Mouse (Mus musculus): ENCODE measurements around the gene Celf6.
A peak's percentile ranks its signal among the peaks of the same experiment; 100 is the strongest.

Gene Celf6

GRCm38 (mm10) chr9:59577844-59578504, at the start of gene Celf6:
TSS of gene Celf6 (plus strand) at chr9:59577917.
- DNase-seq: peak; percentile 42 to 53

DNA sequence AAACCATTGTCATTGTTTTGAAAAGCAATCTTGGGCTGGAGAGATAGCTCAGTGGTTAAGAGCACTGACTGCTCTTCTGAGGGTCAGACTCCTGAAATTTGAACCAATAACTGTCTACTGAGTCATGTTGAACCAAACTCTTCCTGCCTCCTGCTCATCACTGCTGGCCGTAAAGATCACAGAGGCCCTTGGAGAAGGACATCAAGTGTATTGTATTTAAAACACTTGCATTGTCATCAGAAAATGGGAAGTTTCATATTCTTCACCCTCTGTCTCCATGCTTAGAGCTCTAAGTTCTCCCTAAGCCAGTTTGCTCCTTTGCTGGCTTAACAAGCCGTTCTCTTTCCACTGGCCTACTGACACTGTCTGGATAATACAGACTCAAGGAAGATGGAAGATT, 49.4 kb upstream of the Celf6 start:
- no peak for DNase-seq

- DNase-seq: no peak
These were observed 46.1 kb upstream of the Celf6 start for GRCm38 (mm10) chr9:59531645-59532044.

GRCm38 (mm10) chr9:59533422-59533821, 44.3 kb upstream of the Celf6 start:
- DNase-seq: no peak

DNA sequence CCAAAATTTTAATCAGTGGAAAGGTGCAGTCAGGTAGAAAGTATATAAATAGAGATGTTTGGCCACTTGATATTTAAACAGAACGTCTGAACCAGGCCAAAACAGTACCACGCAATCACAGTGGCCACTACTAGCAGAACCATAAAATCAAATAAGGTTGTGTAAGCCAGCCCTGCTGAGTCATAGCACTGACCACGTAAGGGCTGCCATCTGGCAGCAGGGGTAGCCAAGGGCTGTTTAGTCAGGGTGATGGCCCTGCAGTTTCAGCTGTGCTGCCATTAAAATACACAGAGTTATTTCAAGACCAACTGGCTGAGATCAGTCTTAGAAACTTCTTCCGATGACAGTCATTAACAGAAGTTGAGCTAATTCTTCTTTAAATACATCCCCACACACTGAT, 43.8 kb upstream of the Celf6 start:
- no peak for DNase-seq

DNA sequence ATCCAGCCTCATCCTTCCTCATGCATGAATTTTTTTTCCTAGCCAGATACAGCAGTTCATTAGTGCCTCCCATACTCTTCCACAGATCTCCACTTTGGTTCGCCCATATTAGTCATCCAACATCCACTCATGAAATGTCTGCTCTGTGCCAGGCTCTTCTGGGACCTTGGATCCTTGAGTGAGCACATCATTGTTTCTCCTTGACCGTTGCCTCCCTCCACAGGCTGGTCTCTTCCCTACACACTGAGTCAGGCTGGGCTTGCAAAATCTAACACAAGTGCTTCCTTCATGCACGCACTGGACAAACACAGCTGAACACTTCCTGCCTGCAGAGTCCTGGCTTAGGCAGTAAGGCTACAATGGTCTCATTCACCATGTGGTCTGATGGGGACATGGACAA, 40.1 kb upstream of the Celf6 start:
- DNase-seq: no peak

DNA sequence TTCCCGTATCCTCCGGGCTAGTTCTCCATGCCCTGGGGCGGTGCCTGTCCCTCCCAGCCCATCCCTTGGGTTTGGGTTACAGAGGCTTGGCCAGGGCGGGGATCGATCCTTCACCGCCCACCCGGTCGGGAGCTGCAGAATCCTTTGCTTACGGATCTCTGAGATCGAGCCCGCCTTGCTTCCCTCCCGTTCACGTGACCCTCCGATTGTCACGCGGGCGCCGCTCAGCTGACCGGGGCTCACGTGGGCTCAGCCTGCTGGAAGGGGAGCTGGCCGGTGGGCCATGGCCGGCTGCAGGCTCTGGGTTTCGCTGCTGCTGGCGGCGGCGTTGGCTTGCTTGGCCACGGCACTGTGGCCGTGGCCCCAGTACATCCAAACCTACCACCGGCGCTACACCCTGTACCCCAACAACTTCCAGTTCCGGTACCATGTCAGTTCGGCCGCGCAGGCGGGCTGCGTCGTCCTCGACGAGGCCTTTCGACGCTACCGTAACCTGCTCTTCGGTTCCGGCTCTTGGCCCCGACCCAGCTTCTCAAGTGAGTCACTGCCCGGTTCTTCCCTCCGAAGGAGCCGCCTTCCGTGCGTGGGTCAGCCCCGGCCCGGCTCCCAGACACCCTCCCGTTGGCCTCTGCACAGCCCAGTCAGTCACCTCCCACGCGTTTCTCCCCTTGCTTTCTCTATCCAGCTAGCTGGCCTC, 38.1 kb upstream of the Celf6 start, which contains the start of the genes Hexa and Tmem202:
TSS of gene Hexa (plus strand) at position 100 of the 697 bp plus-strand sequence.
TSS of gene Tmem202 (minus strand) at position 407 of the 697 bp plus-strand sequence.
- peak; percentile 63 to 67 for DNase-seq

- no peak for DNase-seq
These were observed 36.1 kb upstream of the Celf6 start for GRCm38 (mm10) chr9:59541617-59542016.

- no peak for DNase-seq
These were observed 34.9 kb upstream of the Celf6 start for GRCm38 (mm10) chr9:59542766-59543324.

GRCm38 (mm10) chr9:59544739-59545138, 33.0 kb upstream of the Celf6 start:
- DNase-seq: no peak

GRCm38 (mm10) chr9:59547869-59548268, 29.8 kb upstream of the Celf6 start:
- DNase-seq: no peak

DNA sequence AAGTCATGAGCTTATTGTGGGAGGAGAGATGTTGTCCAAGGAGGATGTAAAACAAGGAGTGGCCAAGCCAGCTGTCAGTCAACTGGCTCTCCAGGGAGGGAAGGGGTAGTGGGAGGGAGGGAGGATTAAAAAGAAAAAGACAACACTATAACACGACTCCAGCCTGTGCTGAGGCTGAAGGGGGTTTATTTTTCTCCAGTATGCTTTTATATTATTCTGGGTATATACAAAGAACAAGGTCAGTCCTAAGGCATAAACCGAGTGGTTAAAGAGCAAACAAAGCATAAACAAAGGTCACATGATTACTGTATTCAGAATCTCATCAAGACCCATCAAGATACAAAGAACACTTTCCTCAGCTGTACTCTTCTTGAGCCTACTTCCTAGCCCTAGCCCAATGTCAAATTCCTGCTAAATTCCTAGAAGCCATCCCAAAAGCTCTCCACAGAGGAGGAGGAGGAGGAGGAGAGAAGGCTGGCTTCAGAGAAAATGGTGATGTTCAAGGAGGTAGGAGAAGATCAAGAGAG, 28.7 kb upstream of the Celf6 start:
- no peak for DNase-seq

DNA sequence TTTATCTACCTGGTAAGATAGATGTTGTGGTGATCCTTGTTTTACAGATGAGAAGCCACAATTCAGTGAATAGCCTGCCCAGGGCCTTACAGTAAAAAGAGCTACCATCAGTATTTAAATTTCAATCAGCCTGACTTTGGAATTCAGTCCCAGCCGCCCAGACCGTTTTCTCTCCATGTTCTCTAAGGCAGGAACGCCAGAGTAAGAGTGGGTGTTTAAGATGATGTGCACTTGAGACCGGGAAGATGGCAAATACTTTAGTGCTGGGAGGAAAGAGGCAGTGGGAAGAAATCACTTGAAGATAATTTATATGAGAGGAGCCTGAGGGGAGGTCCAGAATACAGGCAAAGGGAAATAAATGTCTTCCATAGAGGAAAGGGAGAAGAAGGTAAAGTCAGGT, 27.6 kb upstream of the Celf6 start:
- no peak for DNase-seq

DNA sequence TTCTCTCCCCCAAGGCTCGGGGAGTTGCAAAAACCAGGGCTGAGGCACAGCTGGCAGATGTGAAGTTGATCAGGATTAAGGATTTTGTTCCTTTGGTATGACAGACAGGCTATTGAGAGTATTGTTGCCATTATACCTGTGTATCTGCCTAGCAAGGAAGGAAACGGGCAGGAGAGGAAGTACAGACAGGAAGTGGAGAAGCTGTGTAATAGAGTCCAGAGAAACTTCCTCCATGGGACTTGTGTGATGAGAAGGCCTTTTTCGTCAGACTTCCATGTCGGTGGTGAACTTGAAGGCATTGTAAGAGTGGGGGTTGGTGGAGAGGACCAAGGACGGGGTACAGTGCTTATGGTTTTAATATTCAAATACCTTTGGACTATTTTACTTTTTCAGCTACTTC, 26.7 kb upstream of the Celf6 start:
- DNase-seq: no peak

- DNase-seq: peak in 1 of 2 experiments; percentile 17
These were observed 26.1 kb upstream of the Celf6 start for GRCm38 (mm10) chr9:59551620-59552031.

- DNase-seq: no peak
These were observed 25.1 kb upstream of the Celf6 start for GRCm38 (mm10) chr9:59552610-59553009.

GRCm38 (mm10) chr9:59553719-59554118, 24.0 kb upstream of the Celf6 start:
- DNase-seq: no peak

DNA sequence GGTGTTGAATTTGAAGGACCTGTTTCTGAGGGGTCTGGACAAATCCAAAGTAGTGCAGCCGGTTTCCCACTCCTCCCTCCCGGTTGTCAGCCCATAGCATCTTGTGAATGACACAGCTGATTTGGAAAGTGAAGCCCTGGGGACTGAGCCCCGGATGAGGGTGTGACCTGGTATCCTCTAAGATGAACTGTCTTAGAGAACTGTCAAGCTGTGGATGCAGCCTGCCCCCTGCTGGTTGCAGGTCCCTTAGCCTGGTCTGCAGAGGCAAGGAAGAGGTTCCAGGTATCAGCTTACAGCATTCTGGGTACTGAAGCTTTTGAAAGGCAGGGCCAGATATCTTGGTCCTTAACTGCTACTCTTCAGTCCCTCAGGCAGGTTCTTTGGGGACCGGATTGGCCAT, 12.1 kb upstream of the Celf6 start:
- peak; percentile 55 to 77 for DNase-seq

DNA sequence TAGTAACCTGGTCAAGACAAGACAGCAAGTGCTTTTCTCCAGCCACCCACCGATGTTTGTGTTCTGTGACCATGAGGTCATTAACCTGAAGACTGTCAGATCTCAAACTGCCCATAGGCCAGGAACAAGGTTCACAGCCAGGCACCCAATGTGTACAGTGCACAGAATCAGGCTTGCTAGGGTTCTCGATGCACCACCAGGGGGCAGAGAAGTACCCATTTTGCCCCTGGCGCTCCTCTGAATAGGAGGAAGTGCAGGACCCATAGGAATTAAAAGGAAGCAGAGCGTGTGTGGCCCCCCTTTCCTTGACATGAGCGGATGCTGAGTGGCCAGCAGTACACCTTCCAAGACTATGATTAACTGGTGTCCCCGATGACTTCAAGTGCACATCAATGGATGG, 10.6 kb upstream of the Celf6 start:
- peak; percentile 39 to 68 for DNase-seq

GRCm38 (mm10) chr9:59571852-59572251, 5.9 kb upstream of the Celf6 start:
- no peak for DNase-seq

DNA sequence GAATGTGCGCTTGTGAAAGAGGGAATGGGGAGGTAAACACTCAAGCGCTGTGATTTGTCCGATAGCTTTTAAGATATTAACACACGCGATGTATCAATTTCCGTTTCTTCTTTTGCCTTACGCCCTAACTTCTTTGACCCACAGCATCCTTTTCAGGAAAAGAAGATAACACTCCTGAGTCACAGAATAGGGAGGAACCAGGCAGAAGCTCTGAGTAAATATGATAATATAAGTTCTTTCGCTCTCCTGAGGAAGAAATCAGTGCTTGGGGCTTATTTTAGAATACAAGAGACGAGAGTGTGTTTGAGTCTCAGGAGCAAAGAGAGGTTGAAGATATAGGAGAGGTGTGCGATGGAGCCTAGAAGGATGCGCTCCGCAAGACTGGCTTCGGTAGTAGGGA, 316 bp upstream of the Celf6 start:
- DNase-seq: no peak

DNA sequence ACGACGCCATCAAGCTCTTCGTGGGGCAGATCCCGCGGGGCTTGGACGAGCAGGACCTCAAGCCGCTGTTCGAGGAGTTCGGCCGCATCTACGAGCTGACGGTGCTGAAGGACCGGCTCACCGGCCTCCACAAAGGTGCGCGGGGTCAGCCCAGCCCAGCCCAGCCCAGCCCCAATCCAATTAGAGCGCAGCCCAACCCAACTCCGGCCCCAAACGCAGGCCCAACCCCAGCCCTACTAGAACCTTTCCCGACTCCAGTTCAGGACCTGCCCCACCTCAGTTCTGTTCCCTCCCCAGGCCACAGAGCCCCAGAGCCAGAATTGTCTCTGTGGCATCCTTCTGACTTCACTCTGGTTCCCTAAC, 769 bp downstream of the Celf6 start:
- DNase-seq: no peak

- peak; percentile 37 to 68 for DNase-seq
These were observed 7.2 kb downstream of the Celf6 start for GRCm38 (mm10) chr9:59584871-59585308.

GRCm38 (mm10) chr9:59588252-59588651, 10.5 kb downstream of the Celf6 start:
- no peak for DNase-seq
